Mouse (Mus musculus) gastrocnemius, postnatal 36 days (tissue): ENCODE measurements around the gene Mtmr12. TPM values are rescaled to one million over a fixed set of nuclear protein-coding genes. Genes with fewer than 3 reads are reported as not detected.

ENCODE experiments used
- DNase-seq, 2 experiments: peaks; one replicate each; pipeline ENCODE4 v3.0.0; 2022
- intact Hi-C: fragments of 180-260 bp; cut with DNase I; formaldehyde crosslinking; loops from one replicate; pipeline ENCODE4 v1.15.1; 2025
- total RNA-seq, 2 experiments: library from RNA; stranded (reverse); gene quantifications; 2 replicates each; pipeline ENCODE4 v1.2.3; 2021

The Mtmr12 gene
- total RNA-seq, 2 experiments from 2014 or later, result 3.1 to 3.7 TPM

- peak; percentile 51 to 59 for DNase-seq
- intact Hi-C loops, result loop anchor here (2.0 to 5.0 kb wide), 2 partner anchors 73 to 296 kb away; no protein-coding TSS in a partner anchor
Measured at GRCm38 (mm10) chr15:12268021-12268420, 63.2 kb downstream of the Mtmr12 start.

DNA sequence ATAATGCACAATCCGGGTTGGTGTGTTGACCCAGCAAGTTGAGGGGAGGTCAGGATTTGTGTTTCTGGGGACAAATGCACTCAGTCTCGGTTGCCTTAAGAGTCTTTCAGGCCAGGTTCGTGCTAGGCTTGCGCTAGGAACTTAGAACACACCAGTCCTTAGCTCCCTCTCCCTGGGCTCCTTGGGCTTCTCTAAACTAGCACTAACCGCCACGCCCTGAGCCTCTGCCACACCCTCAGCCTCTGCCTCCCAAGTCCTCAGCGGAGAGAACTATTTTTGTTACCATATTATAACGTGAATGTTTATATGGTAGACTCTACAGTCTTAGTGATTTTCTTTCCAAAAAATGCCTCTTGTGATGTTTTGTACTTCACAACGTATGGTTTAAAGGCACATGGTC, 66.5 kb downstream of the Mtmr12 start:
- intact Hi-C loops, result loop anchor here (5.0 kb wide), 1 partner anchor 179 kb away; no protein-coding TSS in a partner anchor

GRCm38 (mm10) chr15:12273325-12274052, 68.7 kb downstream of the Mtmr12 start:
- no peak for DNase-seq
- intact Hi-C loops, result loop anchor here (5.0 kb wide), 1 partner anchor 181 kb away; no protein-coding TSS in a partner anchor

More for the DNA sequence above, 66.5 kb downstream of the Mtmr12 start:
- no peak for DNase-seq

- intact Hi-C loops, result loop anchor here (5.0 kb wide), 1 partner anchor 182 kb away; no protein-coding TSS in a partner anchor
Measured at GRCm38 (mm10) chr15:12274053-12274769, 69.4 kb downstream of the Mtmr12 start.

GRCm38 (mm10) chr15:12275091-12275623, 70.3 kb downstream of the Mtmr12 start:
- intact Hi-C loops, result no loop called here
- no peak for DNase-seq

More at GRCm38 (mm10) chr15:12274053-12274769, 69.4 kb downstream of the Mtmr12 start:
- DNase-seq, result no peak

GRCm38 (mm10) chr15:12279816-12280215, 75.0 kb downstream of the Mtmr12 start:
- intact Hi-C loops, result no loop called here
- DNase-seq, result no peak

DNA sequence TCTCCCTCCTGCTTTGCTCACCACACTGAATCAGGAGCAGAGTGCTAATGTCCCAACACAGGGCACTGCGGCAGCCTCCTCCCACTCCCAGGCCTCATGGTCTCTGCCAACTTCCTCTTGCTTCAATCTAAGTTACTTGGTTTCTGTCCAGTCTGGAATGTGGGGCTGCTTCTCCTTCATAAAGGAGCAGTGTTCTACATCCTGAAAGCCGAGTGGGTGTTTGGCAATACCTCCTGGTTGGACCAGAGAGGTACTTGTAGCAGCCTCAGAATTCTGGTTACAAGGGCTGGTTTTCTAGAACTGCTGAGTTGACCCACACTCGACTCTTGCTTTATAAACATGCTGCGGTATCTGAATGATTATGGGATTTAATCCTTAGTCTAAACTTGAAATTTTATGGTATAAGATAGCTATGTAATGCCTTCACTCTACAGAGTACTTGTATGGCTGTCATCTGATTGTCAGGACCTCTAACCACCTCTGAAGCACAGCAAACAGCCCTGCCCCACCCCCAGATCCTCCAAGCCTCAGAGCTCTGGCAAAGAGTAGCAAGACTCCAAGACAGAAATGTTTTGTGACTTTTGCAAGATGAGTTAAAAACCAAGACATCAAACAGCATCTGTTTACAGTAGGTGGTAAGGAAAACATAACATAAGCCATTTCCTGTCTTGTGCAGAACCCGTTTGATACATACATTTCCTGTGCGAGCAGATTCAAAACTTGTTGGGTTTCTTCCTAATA, 80.1 kb downstream of the Mtmr12 start:
- no peak for DNase-seq
- intact Hi-C loops, result no loop called here

DNA sequence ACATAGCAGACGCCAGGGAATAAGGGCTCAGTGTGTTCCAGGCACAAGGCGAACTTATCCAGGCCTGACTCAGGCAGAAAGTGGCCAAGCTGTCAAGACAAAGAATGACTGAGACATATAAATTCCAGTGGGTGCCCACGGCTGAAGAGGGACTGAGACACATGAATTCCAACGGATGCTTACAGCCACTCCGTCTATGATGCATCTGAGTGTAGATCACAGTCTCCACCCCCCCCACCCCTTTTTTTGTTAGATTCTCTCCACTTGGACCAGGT, 80.6 kb downstream of the Mtmr12 start:
- intact Hi-C loops, result no loop called here
- DNase-seq, result no peak

- intact Hi-C loops, result no loop called here
- no peak for DNase-seq
Measured at GRCm38 (mm10) chr15:12290330-12290729, 85.5 kb downstream of the Mtmr12 start.

GRCm38 (mm10) chr15:12291757-12292156, 86.9 kb downstream of the Mtmr12 start:
- DNase-seq, result no peak
- intact Hi-C loops, result no loop called here

DNA sequence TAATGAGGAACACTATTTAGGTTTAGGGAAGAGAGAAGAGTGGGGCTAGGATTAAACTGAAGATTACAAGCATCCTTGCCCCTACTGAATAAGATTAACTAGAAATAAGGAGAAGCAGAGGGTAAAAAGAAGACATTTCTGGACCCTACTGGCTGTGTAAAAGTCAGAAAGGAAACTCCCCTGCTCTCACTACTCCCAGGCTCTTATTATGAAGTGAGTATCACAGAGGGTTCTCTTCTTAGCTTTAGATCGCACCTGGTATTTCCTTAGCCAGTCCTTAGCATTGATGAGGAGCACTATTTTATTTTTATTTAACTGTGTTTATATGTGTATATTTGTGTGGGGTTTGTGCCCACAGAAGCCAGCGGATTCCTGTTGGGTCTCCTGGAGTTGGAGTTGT, 91.4 kb downstream of the Mtmr12 start:
- intact Hi-C loops, result no loop called here
- no peak for DNase-seq

DNA sequence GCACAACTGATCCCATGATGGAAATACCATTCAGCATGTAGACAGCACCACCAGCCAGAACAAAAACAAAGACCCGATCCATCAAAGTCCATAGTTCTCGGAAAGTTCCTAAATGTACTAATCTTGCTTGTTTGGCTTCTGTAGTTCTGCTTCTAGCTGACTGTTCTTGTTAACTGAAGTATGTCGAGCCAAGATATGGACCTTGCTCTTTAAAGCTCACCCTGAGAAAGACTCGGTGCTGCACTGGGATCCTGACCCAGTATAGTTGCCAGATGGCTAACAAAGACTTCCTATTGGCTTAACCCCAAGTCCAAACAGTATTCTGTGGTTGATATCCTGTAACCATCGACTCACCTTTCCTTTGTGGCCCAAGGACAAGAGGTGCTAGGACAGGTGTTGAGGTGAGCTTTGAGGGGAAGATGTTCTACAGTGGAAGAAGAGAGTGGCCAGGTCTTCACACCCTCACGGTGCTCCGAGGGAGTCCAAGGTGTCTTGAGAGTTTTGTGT, 93.5 kb downstream of the Mtmr12 start:
- intact Hi-C loops, result no loop called here
- DNase-seq, result no peak

GRCm38 (mm10) chr15:12301771-12302170, 96.9 kb downstream of the Mtmr12 start:
- DNase-seq, result no peak
- intact Hi-C loops, result no loop called here

GRCm38 (mm10) chr15:12306188-12307071, 101.6 kb downstream of the Mtmr12 start:
- intact Hi-C loops, result no loop called here
- DNase-seq, result no peak

DNA sequence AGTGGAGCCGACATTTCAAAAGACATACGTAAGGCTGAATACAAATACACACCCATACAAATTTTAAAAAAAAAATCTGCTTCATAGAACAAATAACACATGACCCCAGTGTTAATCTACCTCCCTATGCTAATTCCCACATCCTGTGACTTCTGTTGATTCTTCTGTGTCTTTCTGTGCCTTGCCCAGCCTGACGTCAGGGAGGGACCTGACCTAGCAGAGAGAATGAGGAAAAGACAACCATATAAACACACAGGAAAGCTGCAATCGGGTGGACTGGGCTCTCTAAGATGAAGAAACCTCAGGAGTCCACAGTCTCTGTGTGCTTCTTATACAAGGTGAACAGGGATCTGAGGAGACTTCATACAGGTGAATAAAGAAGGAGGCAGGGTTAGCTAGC, 102.3 kb downstream of the Mtmr12 start:
- intact Hi-C loops, result no loop called here
- no peak for DNase-seq

GRCm38 (mm10) chr15:12308539-12308938, 103.7 kb downstream of the Mtmr12 start:
- DNase-seq, result no peak
- intact Hi-C loops, result no loop called here

GRCm38 (mm10) chr15:12310676-12311075, 105.8 kb downstream of the Mtmr12 start:
- intact Hi-C loops, result no loop called here
- no peak for DNase-seq

- intact Hi-C loops, result no loop called here
- DNase-seq, result no peak
Measured at GRCm38 (mm10) chr15:12311465-12311864, 106.6 kb downstream of the Mtmr12 start.

DNA sequence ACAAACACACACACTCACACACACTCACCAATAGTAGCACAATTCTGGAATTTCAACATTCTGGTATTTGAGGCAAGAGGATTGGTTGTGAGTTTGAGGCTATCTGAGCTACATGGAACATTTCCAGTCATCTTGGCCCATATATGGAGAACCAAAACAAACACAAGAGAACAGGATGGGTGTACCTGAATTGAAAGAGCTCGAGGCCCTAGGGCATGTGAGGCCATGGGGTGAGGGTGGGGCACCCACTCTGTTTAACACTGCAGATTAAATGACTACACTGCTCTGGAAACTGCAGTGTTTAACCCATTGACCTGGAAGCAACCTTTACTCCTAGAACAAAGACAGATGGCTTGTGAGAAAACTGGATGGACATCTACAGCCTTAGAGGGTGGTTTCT, 108.4 kb downstream of the Mtmr12 start:
- intact Hi-C loops, result no loop called here
- DNase-seq, result no peak

DNA sequence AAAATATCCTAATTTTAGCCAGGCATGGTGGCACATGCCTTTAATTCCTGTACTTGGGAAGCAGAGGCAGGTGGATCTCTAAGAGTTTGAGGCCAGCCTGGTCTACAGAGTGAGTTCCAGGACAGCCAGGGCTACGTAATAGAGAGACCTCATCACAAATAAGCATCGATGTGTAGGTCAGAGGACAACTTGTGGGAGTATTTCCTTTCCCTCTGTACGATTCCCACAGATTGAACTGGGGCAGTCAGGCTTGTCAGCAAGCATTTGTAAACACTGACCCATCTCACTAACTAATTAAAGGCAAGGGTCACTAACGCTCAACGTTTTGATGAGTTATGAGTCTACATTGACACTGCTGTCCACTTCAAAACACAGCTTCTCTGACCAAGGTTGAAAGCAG, 109.8 kb downstream of the Mtmr12 start:
- no peak for DNase-seq
- intact Hi-C loops, result no loop called here
